Mouse (Mus musculus): ENCODE results near the gene Dclre1c. TPM values are rescaled to one million over a fixed set of nuclear protein-coding genes. Genes with fewer than 3 reads are reported as not detected.

The Dclre1c gene
- polyA plus RNA-seq, 1 experiment from 2014 or later: 10.6 TPM

- Histone ChIP-seq H3K4me3 (ENCODE audit: low read depth, low read length) (no peak overlapping the region), H3K27me3 (replicated peaks; ENCODE audit: control insufficient read depth, insufficient read depth, low read length) (no peaks in the 10 kb centered on the region), H3K9ac (ENCODE audit: low read depth, low read length) (no peak overlapping the region), H3K4me1 (replicated peaks; ENCODE audit: control insufficient read depth, insufficient read depth, low read length) (no peaks in the 10 kb centered on the region), H3K4me2 (no peak overlapping the region), H3K27ac (ENCODE audit: low read depth, low read length) (no peak overlapping the region), H3K9me3 (ENCODE audit: control insufficient read depth, low read length) (no peaks in the 10 kb centered on the region), H3K36me3 (ENCODE audit: control insufficient read depth, insufficient read depth, low read length) (peaks cover 55% of the 10 kb centered on the region)
- ATAC-seq (replicated peaks; ENCODE audit: low FRiP score) (peak; percentile 87), DNase-seq (ENCODE audit: low spot score) (no peak)
- WGBS: 63% methylated on average over 3 of the region's 3 CpGs
Observed at GRCm38 (mm10) chr2:3493833-3494409, 70.0 kb downstream of the Dclre1c start.

GRCm38 (mm10) chr2:3499543-3499942, 75.6 kb downstream of the Dclre1c start:
- ATAC-seq (replicated peaks; ENCODE audit: low FRiP score) (peak; percentile 68), DNase-seq (ENCODE audit: low spot score) (no peak)
- 88% methylated on average over 6 of the region's 6 CpGs for WGBS
- no peaks in the 10 kb centered on the region for H3K27me3 ChIP-seq (replicated peaks; ENCODE audit: control insufficient read depth, insufficient read depth, low read length)
- H3K36me3 ChIP-seq (ENCODE audit: control insufficient read depth, insufficient read depth, low read length): peaks cover 37% of the 10 kb centered on the region
- H3K9ac ChIP-seq (ENCODE audit: low read depth, low read length): no peak overlapping the region
- H3K4me3 ChIP-seq (ENCODE audit: low read depth, low read length): no peak overlapping the region
- H3K27ac ChIP-seq (ENCODE audit: low read depth, low read length): no peak overlapping the region
- no peaks in the 10 kb centered on the region for H3K4me1 ChIP-seq (replicated peaks; ENCODE audit: control insufficient read depth, insufficient read depth, low read length)
- no peak overlapping the region for H3K4me2 ChIP-seq
- H3K9me3 ChIP-seq (ENCODE audit: control insufficient read depth, low read length): no peaks in the 10 kb centered on the region

GRCm38 (mm10) chr2:3500886-3501285, 77.0 kb downstream of the Dclre1c start:
- peaks cover 41% of the 10 kb centered on the region for H3K36me3 ChIP-seq (ENCODE audit: control insufficient read depth, insufficient read depth, low read length)
- no peaks in the 10 kb centered on the region for H3K27me3 ChIP-seq (replicated peaks; ENCODE audit: control insufficient read depth, insufficient read depth, low read length)
- no peak for ATAC-seq (replicated peaks; ENCODE audit: low FRiP score)
- 89% methylated on average over 5 of the region's 5 CpGs for WGBS
- no peaks in the 10 kb centered on the region for H3K9me3 ChIP-seq (ENCODE audit: control insufficient read depth, low read length)
- no peak overlapping the region for H3K4me3 ChIP-seq (ENCODE audit: low read depth, low read length)
- no peak overlapping the region for H3K4me2 ChIP-seq
- H3K9ac ChIP-seq (ENCODE audit: low read depth, low read length): no peak overlapping the region
- H3K4me1 ChIP-seq (replicated peaks; ENCODE audit: control insufficient read depth, insufficient read depth, low read length): no peaks in the 10 kb centered on the region
- no peak overlapping the region for H3K27ac ChIP-seq (ENCODE audit: low read depth, low read length)
- DNase-seq (ENCODE audit: low spot score): no peak

GRCm38 (mm10) chr2:3512076-3512475, 88.1 kb downstream of the Dclre1c start:
- no peaks in the 10 kb centered on the region for H3K27me3 ChIP-seq (replicated peaks; ENCODE audit: control insufficient read depth, insufficient read depth, low read length)
- H3K27ac ChIP-seq (ENCODE audit: low read depth, low read length): peak overlapping the region; percentile 78
- peak overlapping the region; percentile 91 for H3K4me3 ChIP-seq (ENCODE audit: low read depth, low read length)
- no peaks in the 10 kb centered on the region for H3K9me3 ChIP-seq (ENCODE audit: control insufficient read depth, low read length)
- peak; percentile 3; the same call in 1 of the 2 replicates for ATAC-seq (replicated peaks; ENCODE audit: low FRiP score)
- H3K4me2 ChIP-seq: peak overlapping the region; percentile 94
- no peak for DNase-seq (ENCODE audit: low spot score)
- H3K4me1 ChIP-seq (replicated peaks; ENCODE audit: control insufficient read depth, insufficient read depth, low read length): peaks cover 5% of the 10 kb centered on the region
- H3K36me3 ChIP-seq (ENCODE audit: control insufficient read depth, insufficient read depth, low read length): peaks cover 16% of the 10 kb centered on the region
- under 1% methylated on average over 15 of the region's 15 CpGs for WGBS
- H3K9ac ChIP-seq (ENCODE audit: low read depth, low read length): peak overlapping the region; percentile 89

- Histone ChIP-seq H3K27me3 (replicated peaks; ENCODE audit: control insufficient read depth, insufficient read depth, low read length) (no peaks in the 10 kb centered on the region), H3K4me3 (ENCODE audit: low read depth, low read length) (peak within 1 kb of the TSS; percentile 91), H3K9ac (ENCODE audit: low read depth, low read length) (peak within 1 kb of the TSS; percentile 89), H3K36me3 (ENCODE audit: control insufficient read depth, insufficient read depth, low read length) (peaks cover 16% of the 10 kb centered on the region), H3K27ac (ENCODE audit: low read depth, low read length) (peak within 1 kb of the TSS; percentile 78), H3K4me2 (peak within 1 kb of the TSS; percentile 94), H3K9me3 (ENCODE audit: control insufficient read depth, low read length) (no peaks in the 10 kb centered on the region), H3K4me1 (replicated peaks; ENCODE audit: control insufficient read depth, insufficient read depth, low read length) (peaks cover 5% of the 10 kb centered on the region)
- DNase-seq (ENCODE audit: low spot score) (peak; percentile 89), ATAC-seq (replicated peaks; ENCODE audit: low FRiP score) (peak; percentile 99)
- WGBS: under 1% methylated on average over 60 of the region's 60 CpGs
Observed at GRCm38 (mm10) chr2:3512552-3513454, 88.9 kb downstream of the Dclre1c start, which contains the start of the genes Gm45902, Hspa14 and Cdnf. Gm45902 (minus strand) TSS chr2:3512790. Hspa14 (minus strand) TSS chr2:3512814. Cdnf (plus strand) TSS chr2:3513030.

Other genes with a start within 250 kb of the Dclre1c start
- gene Nmt2, start 139.9 kb upstream of the Dclre1c start, polyA plus RNA-seq (2014; fragmentation: Nextera tagmentation; extraction: Ambion mirVana): 36.1 and 36.5 TPM in 2 replicates
- gene Rpp38, start 91.5 kb upstream of the Dclre1c start, polyA plus RNA-seq (2014; fragmentation: Nextera tagmentation; extraction: Ambion mirVana): 34.5 and 37.3 TPM in 2 replicates
- 1.3 and 2.2 TPM in 2 replicates for gene Acbd7, start 88.0 kb upstream of the Dclre1c start, polyA plus RNA-seq (2014; fragmentation: Nextera tagmentation; extraction: Ambion mirVana)
- gene Olah, start 26.9 kb upstream of the Dclre1c start, polyA plus RNA-seq (2014; fragmentation: Nextera tagmentation; extraction: Ambion mirVana): not detected in 2 replicates
- not detected in 2 replicates for gene Meig1, start 1.5 kb upstream of the Dclre1c start, polyA plus RNA-seq (2014; fragmentation: Nextera tagmentation; extraction: Ambion mirVana)
- 17.6 and 19.3 TPM in 2 replicates for gene Suv39h2, start 50.9 kb downstream of the Dclre1c start, polyA plus RNA-seq (2014; fragmentation: Nextera tagmentation; extraction: Ambion mirVana)
- gene Gm45902, start 88.7 kb downstream of the Dclre1c start, polyA plus RNA-seq (2014; fragmentation: Nextera tagmentation; extraction: Ambion mirVana): 5.1 and 5.3 TPM in 2 replicates
- 145 and 159 TPM in 2 replicates for gene Hspa14, start 88.7 kb downstream of the Dclre1c start, polyA plus RNA-seq (2014; fragmentation: Nextera tagmentation; extraction: Ambion mirVana)
- 0.15 and 0.16 TPM in 2 replicates for gene Cdnf, start 88.9 kb downstream of the Dclre1c start, polyA plus RNA-seq (2014; fragmentation: Nextera tagmentation; extraction: Ambion mirVana)
- 36.0 and 36.3 TPM in 2 replicates for gene Fam107b, start 146.4 kb downstream of the Dclre1c start, polyA plus RNA-seq (2014; fragmentation: Nextera tagmentation; extraction: Ambion mirVana)

Measured in liver, embryonic 11.5 days (tissue).